Mouse (Mus musculus) cortical plate, adult 2 months (tissue): ENCODE measurements around the gene Olfr411.

ENCODE experiments used
- CTCF ChIP-seq: fragments of 200-500 bp; IDR thresholded peaks from 2 replicates; pipeline ENCODE4 v1.5.1; 2011; ENCODE audit warnings: mild to moderate bottlenecking, control low read depth, low read length; ENCODE audit not compliant: insufficient read depth; ENCODE audit errors: extremely low read depth
- POLR2A ChIP-seq: fragments of 200-500 bp; IDR thresholded peaks from 2 replicates; pipeline ENCODE4 v1.6.1; 2011; ENCODE audit warnings: mild to moderate bottlenecking, low read length, control low read depth; ENCODE audit not compliant: insufficient read depth; ENCODE audit errors: extremely low read depth

DNA sequence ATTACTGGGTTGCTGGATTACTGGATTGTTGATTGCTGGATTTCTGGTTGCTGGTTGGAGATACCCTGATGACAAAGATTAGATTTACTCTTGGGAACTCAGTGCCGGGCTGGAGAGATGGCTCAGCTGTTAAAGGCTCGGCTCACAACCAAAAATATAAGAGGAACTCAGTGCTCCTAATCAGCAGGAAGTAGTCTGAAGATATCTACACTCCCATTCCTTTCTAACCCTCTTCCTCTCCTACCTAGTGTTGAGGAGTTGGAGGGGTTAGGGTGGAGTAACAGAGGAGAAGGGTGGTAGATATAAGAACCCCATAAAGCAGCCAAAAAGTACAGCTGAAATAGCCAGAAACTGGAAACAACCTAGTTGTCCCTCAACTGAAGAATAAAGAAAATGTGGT lies 26.4 kb downstream of the Olfr411 start:
- TF ChIP-seq POLR2A (no peak), CTCF (no peak)
